Mouse (Mus musculus): ENCODE results near the gene Rab4a. TPM values are rescaled to one million over a fixed set of nuclear protein-coding genes. Genes with fewer than 3 reads are reported as not detected.

The Rab4a gene
- total and polyA plus RNA-seq, 3 experiments = 22.2 to 44.6 TPM; not detected in 1

GRCm38 (mm10) chr8:123844341-123844740 lies 38.6 kb downstream of the Rab4a start:
- TF ChIP-seq POLR2AphosphoS5 (IDR thresholded peaks at IDR 0.05; ENCODE audit: borderline replicate concordance, low read depth, low read length) (no peak), JUND (IDR thresholded peaks at IDR 0.05; ENCODE audit: low read depth, low read length) (no peak), MAZ (IDR thresholded peaks at IDR 0.05; ENCODE audit: low read depth, low read length) (no peak), USF2 (IDR thresholded peaks at IDR 0.05; ENCODE audit: borderline replicate concordance in 1 of 2, insufficient read depth in 1 of 2, low read depth in 1 of 2, low read length in 2 of 2) (no peak), GATA1 (IDR thresholded peaks at IDR 0.05; ENCODE audit: low read depth, low read length) (no peak), RCOR1 (IDR thresholded peaks at IDR 0.05; ENCODE audit: low read depth, low read length) (no peak), CTCF (IDR thresholded peaks at IDR 0.05 in 2 of 3, conservative IDR thresholded peaks at IDR 0.05 in 1 of 3; ENCODE audit: control insufficient read depth in 1 of 3, insufficient read depth in 1 of 3, low read depth in 2 of 3, low read length in 3 of 3, poor library complexity in 1 of 3, severe bottlenecking in 1 of 3) (no peak), RAD21 (IDR thresholded peaks at IDR 0.05; ENCODE audit: low read depth, low read length) (no peak), KAT2A (conservative IDR thresholded peaks at IDR 0.05; ENCODE audit: low read depth, low read length) (no peak), MXI1 (IDR thresholded peaks at IDR 0.05; ENCODE audit: low read depth, low read length) (no peak), ZMIZ1 (IDR thresholded peaks at IDR 0.05; ENCODE audit: low read depth, low read length) (no peak), NRF1 (IDR thresholded peaks at IDR 0.05; ENCODE audit: insufficient read depth, low read depth, low read length, poor library complexity, severe bottlenecking) (no peak), UBTF (IDR thresholded peaks at IDR 0.05; ENCODE audit: borderline replicate concordance, insufficient read depth, low read depth, low read length) (no peak), MAFK (IDR thresholded peaks at IDR 0.05; ENCODE audit: borderline replicate concordance, low read depth, low read length) (no peak), MEF2A (IDR thresholded peaks at IDR 0.05; ENCODE audit: extremely low read depth, insufficient replicate concordance, low read depth, low read length, poor library complexity, severe bottlenecking) (no peak), CHD1 (IDR thresholded peaks at IDR 0.05; ENCODE audit: low read depth, low read length) (no peak), ZKSCAN1 (IDR thresholded peaks at IDR 0.05; ENCODE audit: low read depth, low read length) (no peak), HCFC1 (IDR thresholded peaks at IDR 0.05; ENCODE audit: low read depth, low read length) (no peak)

GRCm38 (mm10) chr8:123845114-123845513 lies 39.3 kb downstream of the Rab4a start:
- Histone ChIP-seq H3K9ac (ENCODE audit: control insufficient read depth, low read depth, low read length, poor library complexity, severe bottlenecking) (no peak overlapping the region), H3K9me3 (replicated peaks; ENCODE audit: insufficient read depth, low read length) (no peaks in the 10 kb centered on the region), H3K27me3 (ENCODE audit: control insufficient read depth in 1 of 2, insufficient read depth in 2 of 2, low read length in 2 of 2) (no peaks in the 10 kb centered on the region), H3K27ac (ENCODE audit: control insufficient read depth, low read depth, low read length) (no peak overlapping the region), H3K79me2 (ENCODE audit: control insufficient read depth, insufficient read depth, low read length, poor library complexity) (peaks cover 36% of the 10 kb centered on the region), H3K4me3 (ENCODE audit: control insufficient read depth in 1 of 2, insufficient read depth in 1 of 2, low read depth in 2 of 2, low read length in 2 of 2) (no peak overlapping the region), H3K36me3 (ENCODE audit: control insufficient read depth in 1 of 2, insufficient read depth in 2 of 2, low read length in 2 of 2) (peaks cover 2 to 3% of the 10 kb centered on the region in 2 experiments; a peak in 2 of 4 replicates), H3K4me1 (ENCODE audit: control insufficient read depth in 1 of 2, insufficient read depth in 2 of 2, low read length in 2 of 2) (peaks cover 0 to 8% of the 10 kb centered on the region in 2 experiments; a peak in 1 of 4 replicates)
- no peak for DNase-seq (ENCODE audit: low read depth, low spot score)
- TF ChIP-seq RAD21 (IDR thresholded peaks at IDR 0.05; ENCODE audit: low read depth, low read length) (no peak), GATA1 (IDR thresholded peaks at IDR 0.05; ENCODE audit: low read depth, low read length) (peak; percentile 81)

More at GRCm38 (mm10) chr8:123844341-123844740, 38.6 kb downstream of the Rab4a start:
- H3K27me3 ChIP-seq (ENCODE audit: control insufficient read depth in 1 of 2, insufficient read depth in 2 of 2, low read length in 2 of 2) = no peaks in the 10 kb centered on the region
- no peak overlapping the region for H3K9ac ChIP-seq (ENCODE audit: control insufficient read depth, low read depth, low read length, poor library complexity, severe bottlenecking)
- DNase-seq (ENCODE audit: low read depth, low spot score) = no peak
- H3K4me1 ChIP-seq (ENCODE audit: control insufficient read depth in 1 of 2, insufficient read depth in 2 of 2, low read length in 2 of 2) = peaks cover 0 to 8% of the 10 kb centered on the region in 2 experiments; a peak in 1 of 4 replicates
- no peak overlapping the region for H3K27ac ChIP-seq (ENCODE audit: control insufficient read depth, low read depth, low read length)
- no peak overlapping the region for H3K4me3 ChIP-seq (ENCODE audit: control insufficient read depth in 1 of 2, insufficient read depth in 1 of 2, low read depth in 2 of 2, low read length in 2 of 2)
- H3K36me3 ChIP-seq (ENCODE audit: control insufficient read depth in 1 of 2, insufficient read depth in 2 of 2, low read length in 2 of 2) = peaks cover 2 to 3% of the 10 kb centered on the region in 2 experiments; a peak in 2 of 4 replicates
- no peaks in the 10 kb centered on the region for H3K9me3 ChIP-seq (replicated peaks; ENCODE audit: insufficient read depth, low read length)
- peaks cover 29% of the 10 kb centered on the region; the same call in 1 of the 2 replicates for H3K79me2 ChIP-seq (ENCODE audit: control insufficient read depth, insufficient read depth, low read length, poor library complexity)
